Mouse (Mus musculus) cerebellum, adult 2 months (tissue): Measurements from ENCODE around the gene Olfr193. TPM values are rescaled to one million over a fixed set of nuclear protein-coding genes. Genes with fewer than 3 reads are reported as not detected.
"Not testable (repeated sequence)": the region's sequence is repeated elsewhere in the genome, so short reads cannot be mapped to it uniquely, and the experiment has no call there.

Source experiments
- DNase-seq, 2 experiments: peaks; one replicate each; pipeline ENCODE4 v3.0.0; 2021
- H3K27ac ChIP-seq: fragments of 200-500 bp; 2 replicates; pipeline ENCODE4 v1.5.1; 2012; ENCODE audit warnings: low read length, control low read depth, inconsistent platforms; ENCODE audit not compliant: insufficient read depth
- H3K27me3 ChIP-seq: fragments of 200-500 bp; 2 replicates; pipeline ENCODE4 v1.6.1; 2012; ENCODE audit warnings: inconsistent platforms, mild to moderate bottlenecking, low read length, moderate library complexity; ENCODE audit not compliant: control insufficient read depth, insufficient read depth
- H3K4me1 ChIP-seq: fragments of 200-500 bp; 2 replicates; pipeline ENCODE4 v1.6.1; 2011; ENCODE audit warnings: low read length; ENCODE audit not compliant: control insufficient read depth, insufficient read depth
- H3K4me3 ChIP-seq: fragments of 200-500 bp; replicated peaks from 2 replicates; pipeline ENCODE3; 2011; ENCODE audit warnings: mild to moderate bottlenecking, low read depth, low read length, control low read depth; ENCODE audit not compliant: insufficient read depth
- CTCF ChIP-seq: fragments of 200-500 bp; IDR thresholded peaks from 2 replicates; pipeline ENCODE4 v1.5.1; 2011; ENCODE audit warnings: low read depth, mild to moderate bottlenecking, control low read depth, low read length, moderate library complexity, borderline replicate concordance; ENCODE audit not compliant: insufficient read depth
- POLR2A ChIP-seq: fragments of 200-500 bp; IDR thresholded peaks from 2 replicates; pipeline ENCODE4 v1.6.1; 2011; ENCODE audit warnings: low read length, control low read depth, borderline replicate concordance; ENCODE audit not compliant: insufficient read depth
- WGBS: fragments of 180-500 bp; shearing (Covaris S2); methylation state at CpG from one replicate; pipeline ENCODE4 v1.1.7; 2018; 5-methylcytosine and 5-hydroxymethylcytosine counted together
- polyA plus RNA-seq: library from polyadenylated mRNA; depleted of rRNA; stranded (reverse); fragments of >200 nt; gene quantifications from 2 replicates; pipeline ENCODE4 v1.2.3, GENCODE M21; 2012; rRNA removed

Olfr193 gene
- polyA plus RNA-seq, 1 experiment = not detected

DNA sequence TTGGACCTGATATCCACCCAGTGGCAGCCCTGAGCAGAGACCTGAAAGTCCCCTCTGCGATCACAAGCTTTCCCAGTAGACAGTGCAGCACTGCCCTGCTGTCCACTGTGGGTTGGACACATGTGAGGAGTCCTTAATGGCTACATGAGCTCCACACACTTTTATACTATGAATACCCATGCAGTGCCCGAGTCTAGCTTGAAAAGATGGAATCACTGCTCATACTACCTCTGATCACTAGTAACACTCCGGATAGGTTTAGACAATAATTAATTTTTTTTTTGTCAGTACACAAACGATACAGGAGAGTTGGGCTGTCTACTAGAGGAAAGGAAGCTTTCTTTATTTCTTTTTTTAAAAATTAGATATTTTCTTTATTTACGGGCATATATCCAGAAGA lies 33.8 kb downstream of the Olfr193 start, which contains the start of gene Olfr190:
Gene Olfr190 (minus strand): TSS at position 101 of the 400 bp plus-strand sequence.
- no peaks in the 10 kb centered on the region for H3K27me3 ChIP-seq
- DNase-seq = no peak
- 87% methylated on average over 5 of the region's 5 CpGs for WGBS
- H3K4me3 ChIP-seq = no peak within 1 kb of the TSS
- no peak for TF ChIP-seq CTCF
- no peak for TF ChIP-seq POLR2A
- no peak within 1 kb of the TSS for H3K27ac ChIP-seq
- H3K4me1 ChIP-seq = no peaks in the 10 kb centered on the region

DNA sequence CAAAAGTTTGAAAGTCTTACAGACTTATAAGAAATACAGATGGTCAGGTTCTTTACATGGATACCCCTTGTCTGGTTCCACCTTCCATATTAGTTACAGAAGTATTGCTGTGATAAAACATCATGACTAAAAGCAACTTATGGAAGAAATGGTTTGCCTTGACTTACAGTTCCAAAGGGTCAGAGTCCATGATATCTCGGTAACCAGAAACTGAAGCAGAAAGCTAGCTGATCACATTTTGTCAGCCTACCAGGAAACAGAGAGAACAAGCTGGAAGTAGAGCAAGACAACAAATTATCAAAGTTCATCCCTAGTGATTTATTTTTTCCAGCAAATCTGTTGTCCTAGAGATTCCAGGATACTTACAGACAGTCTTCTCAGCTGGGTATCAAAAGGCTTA lies 38.2 kb downstream of the Olfr193 start:
- WGBS = 87% methylated on average over 1 of the region's 1 CpGs
- Histone ChIP-seq H3K4me1 (no peaks in the 10 kb centered on the region), H3K27me3 (no peaks in the 10 kb centered on the region), H3K4me3 (no peak overlapping the region), H3K27ac (no peak overlapping the region)
- TF ChIP-seq POLR2A = no peak
- TF ChIP-seq CTCF = no peak
- no peak for DNase-seq

DNA sequence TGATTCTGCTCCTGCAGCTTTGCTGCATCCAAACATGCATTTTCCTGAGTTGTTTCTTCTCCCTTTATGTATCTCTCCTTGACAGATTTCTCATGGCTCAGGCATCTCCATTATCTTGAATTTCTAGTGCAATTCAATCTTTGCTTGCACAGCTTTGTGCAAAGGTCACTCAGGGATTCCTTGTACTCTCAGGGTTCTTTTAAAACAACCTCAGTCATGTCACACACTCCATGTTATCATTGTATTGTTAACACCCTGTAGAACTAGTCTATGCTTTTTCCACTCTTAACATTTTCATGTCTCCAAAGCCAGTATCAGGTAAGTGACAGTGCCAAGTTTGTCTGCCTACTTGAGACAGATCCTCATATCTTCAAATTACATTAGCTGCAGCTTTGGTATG lies 39.9 kb downstream of the Olfr193 start:
- Histone ChIP-seq H3K27ac (no peak overlapping the region), H3K27me3 (no peaks in the 10 kb centered on the region), H3K4me1 (no peaks in the 10 kb centered on the region), H3K4me3 (no peak overlapping the region)
- DNase-seq = no peak
- TF ChIP-seq POLR2A (no peak), CTCF (no peak)

DNA sequence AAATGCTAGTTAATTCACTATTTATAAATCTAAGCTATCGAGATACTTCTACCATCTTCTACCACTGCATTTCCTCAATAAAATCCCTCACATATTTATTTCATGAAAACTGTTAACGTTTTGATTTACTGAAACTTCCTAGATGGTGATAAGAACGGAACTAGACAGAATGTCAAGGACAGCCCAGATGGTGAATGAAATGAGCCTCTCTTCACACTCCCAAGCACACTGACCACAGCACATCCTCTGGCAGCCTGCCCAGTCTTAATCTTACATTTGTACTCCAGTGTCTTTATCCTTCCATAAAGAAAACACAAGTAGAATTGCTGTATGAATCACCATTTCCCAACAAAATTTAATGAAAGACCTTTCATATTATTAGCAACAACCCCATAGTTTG lies 49.3 kb downstream of the Olfr193 start:
- not testable (repeated sequence) for H3K4me3 ChIP-seq
- WGBS = 23% methylated on average over 3 of the region's 3 CpGs

More for the DNA sequence above, 49.3 kb downstream of the Olfr193 start:
- H3K27ac ChIP-seq, H3K4me1 ChIP-seq, H3K27me3 ChIP-seq, DNase-seq: not testable (repeated sequence)

Other genes with a start within 250 kb of the Olfr193 start
- not detected in 2 replicates for gene Olfr177, start 237.1 kb downstream of the Olfr193 start, polyA plus RNA-seq
- gene Olfr178, start 219.8 kb downstream of the Olfr193 start, polyA plus RNA-seq = not detected in 2 replicates
- not detected in 2 replicates for gene Olfr181, start 183.1 kb downstream of the Olfr193 start, polyA plus RNA-seq
- not detected in 2 replicates for gene Olfr180, start 182.5 kb downstream of the Olfr193 start, polyA plus RNA-seq
- not detected in 2 replicates for gene Olfr183, start 116.5 kb downstream of the Olfr193 start, polyA plus RNA-seq
- gene Olfr186, start 81.6 kb downstream of the Olfr193 start, polyA plus RNA-seq = not detected in 2 replicates
- gene Olfr187, start 72.1 kb downstream of the Olfr193 start, polyA plus RNA-seq = not detected in 2 replicates
- not detected in 2 replicates for gene Olfr190, start 33.9 kb downstream of the Olfr193 start, polyA plus RNA-seq
- gene Olfr191, start 22.1 kb downstream of the Olfr193 start, polyA plus RNA-seq = not detected in 2 replicates
- gene Olfr194, start 9.2 kb upstream of the Olfr193 start, polyA plus RNA-seq = not detected in 2 replicates
- gene Olfr195, start 35.2 kb upstream of the Olfr193 start, polyA plus RNA-seq = not detected in 2 replicates
- gene Olfr196, start 58.6 kb upstream of the Olfr193 start, polyA plus RNA-seq = not detected in 2 replicates
- gene Olfr198, start 91.7 kb upstream of the Olfr193 start, polyA plus RNA-seq = not detected in 2 replicates
- gene Olfr199, start 107.9 kb upstream of the Olfr193 start, polyA plus RNA-seq = not detected in 2 replicates
- not detected in 2 replicates for gene Olfr201, start 160.8 kb upstream of the Olfr193 start, polyA plus RNA-seq
- not detected in 2 replicates for gene Olfr202, start 174.9 kb upstream of the Olfr193 start, polyA plus RNA-seq
- gene Olfr203, start 187.0 kb upstream of the Olfr193 start, polyA plus RNA-seq = not detected in 2 replicates
- gene Olfr204, start 206.4 kb upstream of the Olfr193 start, polyA plus RNA-seq = 0.02 TPM in 1 of 2 replicates, not detected in the other
- gene Olfr205, start 219.3 kb upstream of the Olfr193 start, polyA plus RNA-seq = not detected in 2 replicates
- not detected in 2 replicates for gene Olfr206, start 237.4 kb upstream of the Olfr193 start, polyA plus RNA-seq